Mouse (Mus musculus) CH12.LX (cell line): ENCODE measurements around the gene Sdc4. TPM values are rescaled to one million over a fixed set of nuclear protein-coding genes. Genes with fewer than 3 reads are reported as not detected.

Source experiments
- DNase-seq: peaks from one replicate; pipeline ENCODE4 v3.0.0-alpha.2; 2013; ENCODE audit errors: extremely low read depth
- H3K27ac ChIP-seq: 2 replicates; pipeline ENCODE4 v1.5.1; 2012; ENCODE audit warnings: low read depth, mild to moderate bottlenecking, control low read depth, moderate library complexity; ENCODE audit not compliant: insufficient read depth
- H3K27me3 ChIP-seq: replicated peaks from 2 replicates; pipeline ENCODE3; 2012; ENCODE audit warnings: inconsistent platforms
- H3K36me3 ChIP-seq, 2 experiments: replicated peaks in 1 of 2; 2 replicates each; pipeline versions ENCODE3 to v1.6.1; 2012; ENCODE audit warnings: inconsistent platforms in 1 of 2, low read length in 1 of 2, mild to moderate bottlenecking in 1 of 2, mixed read lengths in 1 of 2, moderate library complexity in 1 of 2; ENCODE audit not compliant: control insufficient read depth in 1 of 2, insufficient read depth in 1 of 2
- H3K4me1 ChIP-seq, 2 experiments: 2 replicates each; pipeline ENCODE4 v1.6.1; 2012; ENCODE audit warnings: inconsistent platforms in 1 of 2, moderate library complexity in 1 of 2; ENCODE audit not compliant: insufficient read depth in 2 of 2, control insufficient read depth in 1 of 2
- H3K4me2 ChIP-seq: 2 replicates; pipeline ENCODE4 v1.6.1; 2012; ENCODE audit warnings: low read depth, mild to moderate bottlenecking, control low read depth; ENCODE audit not compliant: poor library complexity, insufficient read depth, severe bottlenecking
- H3K4me3 ChIP-seq, 3 experiments: fragments of 150-350 bp in 1 of 3; sonication (generic) in 1 of 3; replicated peaks in 1 of 3; 2 replicates each; pipeline versions ENCODE3 to v1.5.1; 2011 to 2012; ENCODE audit warnings: low read depth in 2 of 3, low read length in 2 of 3, mild to moderate bottlenecking in 2 of 3, moderate library complexity in 2 of 3, control low read depth in 1 of 3, improper control_type of control experiment in 1 of 3, inconsistent platforms in 1 of 3, mixed read lengths in 1 of 3; ENCODE audit not compliant: poor library complexity in 1 of 3
- H3K79me2 ChIP-seq: replicated peaks from 2 replicates; pipeline ENCODE4 v1.6.1; 2012; ENCODE audit warnings: mild to moderate bottlenecking, moderate library complexity; ENCODE audit not compliant: control insufficient read depth, poor library complexity, insufficient read depth, severe bottlenecking; ENCODE audit errors: extremely low read depth
- H3K9ac ChIP-seq: 2 replicates; pipeline ENCODE4 v1.6.1; 2012; ENCODE audit warnings: low read depth, mild to moderate bottlenecking, control low read depth, moderate library complexity; ENCODE audit not compliant: insufficient read depth
- H3K9me3 ChIP-seq: replicated peaks from 2 replicates; pipeline ENCODE3; 2012; ENCODE audit warnings: low read length, inconsistent platforms, mixed read lengths
- BHLHE40 ChIP-seq: IDR thresholded peaks from 2 replicates; pipeline ENCODE4 v1.6.1; 2011; ENCODE audit warnings: mild to moderate bottlenecking, low read depth, low read length, improper control_type of control experiment
- CHD1 ChIP-seq: IDR thresholded peaks from 2 replicates; pipeline ENCODE4 v1.6.1; 2012; ENCODE audit warnings: low read depth, low read length, improper control_type of control experiment, inconsistent platforms
- ELF1 ChIP-seq: IDR thresholded peaks from 2 replicates; pipeline ENCODE4 v1.6.1; 2014; ENCODE audit warnings: low read depth, mild to moderate bottlenecking, inconsistent platforms, low read length, improper control_type of control experiment
- ETS1 ChIP-seq: conservative IDR thresholded peaks from 2 replicates; pipeline ENCODE4 v1.6.1; 2012; ENCODE audit warnings: low read depth, mild to moderate bottlenecking, inconsistent platforms, low read length, improper control_type of control experiment, moderate library complexity
- HCFC1 ChIP-seq: IDR thresholded peaks from 2 replicates; pipeline ENCODE4 v1.6.1; 2012; ENCODE audit warnings: low read depth, mild to moderate bottlenecking, inconsistent platforms, low read length, improper control_type of control experiment
- IRF4 ChIP-seq: IDR thresholded peaks from 2 replicates; pipeline ENCODE4 v1.6.1; 2014; ENCODE audit warnings: low read depth, mild to moderate bottlenecking, inconsistent platforms, low read length, improper control_type of control experiment
- JUN ChIP-seq: IDR thresholded peaks from 2 replicates; pipeline ENCODE4 v1.6.1; 2011; ENCODE audit warnings: low read depth, mild to moderate bottlenecking, low read length, improper control_type of control experiment, moderate library complexity; ENCODE audit not compliant: insufficient read depth
- JUND ChIP-seq: conservative IDR thresholded peaks from 2 replicates; pipeline ENCODE4 v1.6.1; 2011; ENCODE audit warnings: low read depth, low read length, improper control_type of control experiment
- KAT2A ChIP-seq: IDR thresholded peaks from 2 replicates; pipeline ENCODE4 v1.6.1; 2012; ENCODE audit warnings: low read length, improper control_type of control experiment, inconsistent platforms; ENCODE audit not compliant: insufficient replicate concordance
- MAFK ChIP-seq: IDR thresholded peaks from 2 replicates; pipeline ENCODE4 v1.6.1; 2011; ENCODE audit warnings: low read length, improper control_type of control experiment; ENCODE audit not compliant: insufficient replicate concordance
- MAZ ChIP-seq: IDR thresholded peaks from 2 replicates; pipeline ENCODE4 v1.6.1; 2012; ENCODE audit warnings: low read depth, mild to moderate bottlenecking, inconsistent platforms, low read length, improper control_type of control experiment, moderate library complexity
- MYC ChIP-seq: IDR thresholded peaks from 2 replicates; pipeline ENCODE4 v1.6.1; 2011; ENCODE audit warnings: low read depth, mild to moderate bottlenecking, improper control_type of control experiment, low read length
- NRF1 ChIP-seq: IDR thresholded peaks from 2 replicates; pipeline ENCODE4 v1.6.1; 2014; ENCODE audit warnings: low read depth, mild to moderate bottlenecking, inconsistent platforms, low read length, improper control_type of control experiment, moderate library complexity
- PAX5 ChIP-seq: IDR thresholded peaks from 2 replicates; pipeline ENCODE4 v1.6.1; 2012; ENCODE audit warnings: low read length, inconsistent platforms, mixed read lengths
- POLR2A ChIP-seq: IDR thresholded peaks from 2 replicates; pipeline ENCODE4 v1.6.1; 2011; ENCODE audit warnings: low read depth, mild to moderate bottlenecking, improper control_type of control experiment, low read length
- POLR2AphosphoS2 ChIP-seq: IDR thresholded peaks from 2 replicates; pipeline ENCODE4 v1.6.1; 2011; ENCODE audit warnings: low read depth, low read length, improper control_type of control experiment
- RAD21 ChIP-seq: IDR thresholded peaks from 2 replicates; pipeline ENCODE4 v1.6.1; 2011; ENCODE audit warnings: low read depth, mild to moderate bottlenecking, low read length, improper control_type of control experiment, moderate library complexity
- SMC3 ChIP-seq: IDR thresholded peaks from 2 replicates; pipeline ENCODE4 v1.6.1; 2011; ENCODE audit warnings: low read depth, low read length, improper control_type of control experiment
- TBP ChIP-seq: conservative IDR thresholded peaks from 2 replicates; pipeline ENCODE4 v1.6.1; 2011; ENCODE audit warnings: low read depth, low read length, improper control_type of control experiment
- TCF12 ChIP-seq: IDR thresholded peaks from 2 replicates; pipeline ENCODE4 v1.6.1; 2014; ENCODE audit warnings: low read depth, mild to moderate bottlenecking, inconsistent platforms, low read length, improper control_type of control experiment
- UBTF ChIP-seq: IDR thresholded peaks from 2 replicates; pipeline ENCODE4 v1.6.1; 2012; ENCODE audit warnings: low read depth, mild to moderate bottlenecking, inconsistent platforms, low read length, improper control_type of control experiment, moderate library complexity
- USF1 ChIP-seq: IDR thresholded peaks from 2 replicates; pipeline ENCODE4 v1.6.1; 2014; ENCODE audit warnings: low read depth, mild to moderate bottlenecking, inconsistent platforms, low read length, improper control_type of control experiment
- USF2 ChIP-seq: conservative IDR thresholded peaks from 2 replicates; pipeline ENCODE4 v1.6.1; 2011; ENCODE audit warnings: low read depth, low read length, improper control_type of control experiment
- ZC3H11A ChIP-seq: IDR thresholded peaks from 2 replicates; pipeline ENCODE4 v1.6.1; 2012; ENCODE audit warnings: low read depth, mild to moderate bottlenecking, inconsistent platforms, low read length, improper control_type of control experiment
- dilution Hi-C: fragments of 300-500 bp; cut with MboI; formaldehyde crosslinking; loops from 2 replicates; pipeline ENCODE4 v1.14.3; 2020; ENCODE audit warnings: low sequenced_read_pairs; ENCODE audit not compliant: extremely low pct_unique_long_range_greater_than_20kb, extremely low pct_ligation_motif_present
- in situ Hi-C: fragments of 300-500 bp; cut with MboI; formaldehyde crosslinking; loops from 3 replicates; pipeline ENCODE4 v1.14.3; 2019; ENCODE audit warnings: low sequenced_read_pairs, low pct_ligation_motif_present, low pct_unique_long_range_greater_than_20kb, mixed read lengths
- polyA plus RNA-seq: library from polyadenylated mRNA; unstranded; fragments of >175 nt; gene quantifications from 2 replicates; pipeline ENCODE4 v1.2.1, GENCODE M21; 2012; ENCODE audit warnings: low read depth; ENCODE audit not compliant: insufficient read length
- total RNA-seq, 2 experiments: library from RNA; depleted of rRNA; stranded (reverse); fragments of 300-350 nt in 1 of 2; fragments of >200 nt in 1 of 2; gene quantifications; 2 replicates each; pipeline ENCODE4 v1.2.3; 2012 to 2014

The Sdc4 gene
- total and polyA plus RNA-seq, 3 experiments, result 46.6 to 69.9 (median 59.8) TPM

GRCm38 (mm10) chr2:164439001-164439421 is 4.7 kb downstream of the Sdc4 start:
- no peak overlapping the region for H3K27ac ChIP-seq
- peaks cover 2% of the 10 kb centered on the region for H3K27me3 ChIP-seq
- peaks cover 0 to 29% of the 10 kb centered on the region in 2 experiments for H3K36me3 ChIP-seq
- no peaks in the 10 kb centered on the region for H3K9me3 ChIP-seq
- no peak overlapping the region for H3K4me2 ChIP-seq
- peaks cover 49% of the 10 kb centered on the region for H3K79me2 ChIP-seq
- dilution Hi-C loops, result no loop called here
- no peak overlapping the region for H3K9ac ChIP-seq
- no peak overlapping the region for H3K4me3 ChIP-seq
- in situ Hi-C loops, result no loop called here
- DNase-seq, result no peak
- TF ChIP-seq BHLHE40 (no peak), ELF1 (no peak), UBTF (no peak), SMC3 (no peak), NRF1 (no peak)
- peaks cover 36 to 82% of the 10 kb centered on the region in 2 experiments for H3K4me1 ChIP-seq

GRCm38 (mm10) chr2:164438257-164438656 is 5.4 kb downstream of the Sdc4 start:
- peaks cover 28 to 74% of the 10 kb centered on the region in 2 experiments for H3K4me1 ChIP-seq
- H3K27ac ChIP-seq, result no peak overlapping the region

DNA sequence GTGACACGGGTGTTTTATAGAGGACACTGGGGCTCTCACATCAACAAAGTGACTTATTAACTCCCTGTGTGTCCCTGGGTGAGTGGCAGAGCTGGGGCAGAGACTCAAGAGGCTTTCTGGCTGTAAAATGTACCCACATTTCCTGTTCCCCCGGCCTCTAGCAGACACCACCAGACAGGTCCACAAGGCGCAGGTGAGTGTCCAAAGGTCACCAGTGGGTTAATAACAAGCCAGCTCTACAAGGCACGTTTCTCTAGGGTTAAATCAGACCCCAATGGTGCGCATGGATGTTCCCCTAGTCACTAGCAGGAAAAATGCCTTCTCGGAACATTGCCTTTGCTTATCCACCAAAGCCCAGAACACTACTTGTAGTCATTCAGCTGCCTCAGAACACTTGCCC is 6.0 kb downstream of the Sdc4 start:
- in situ Hi-C loops, result no loop called here
- DNase-seq, result no peak
- dilution Hi-C loops, result no loop called here
- Histone ChIP-seq H3K79me2 (peaks cover 61% of the 10 kb centered on the region), H3K27ac (no peak overlapping the region), H3K4me3 (no peak overlapping the region), H3K27me3 (no peaks in the 10 kb centered on the region), H3K4me2 (no peak overlapping the region)
- TF ChIP-seq PAX5 (no peak), POLR2AphosphoS2 (no peak), MAZ (no peak), ETS1 (no peak), TCF12 (no peak), POLR2A (no peak), HCFC1 (no peak), USF1 (no peak), MAFK (no peak), KAT2A (no peak), IRF4 (no peak), UBTF (no peak), ZC3H11A (no peak)
- TF ChIP-seq, all 38 proteins: peak for 0
- Histone ChIP-seq H3K9me3 (no peaks in the 10 kb centered on the region), H3K4me1 (peaks cover 31 to 76% of the 10 kb centered on the region in 2 experiments), H3K9ac (no peak overlapping the region), H3K36me3 (peaks cover 0 to 42% of the 10 kb centered on the region in 2 experiments)

More at GRCm38 (mm10) chr2:164438257-164438656, 5.4 kb downstream of the Sdc4 start:
- TF ChIP-seq JUND, result no peak
- TF ChIP-seq MYC, result no peak
- TF ChIP-seq TBP, result no peak
- no peak for TF ChIP-seq USF1
- TF ChIP-seq USF2, result no peak
- TF ChIP-seq IRF4, result no peak
- no peak for TF ChIP-seq JUN
- TF ChIP-seq BHLHE40, result no peak
- TF ChIP-seq ETS1, result no peak
- TF ChIP-seq CHD1, result no peak
- TF ChIP-seq RAD21, result no peak
- TF ChIP-seq TCF12, result no peak
- Histone ChIP-seq H3K4me2 (no peak overlapping the region), H3K27me3 (no peaks in the 10 kb centered on the region), H3K79me2 (peaks cover 56% of the 10 kb centered on the region), H3K9me3 (no peaks in the 10 kb centered on the region), H3K9ac (no peak overlapping the region), H3K4me3 (no peak overlapping the region), H3K36me3 (peaks cover 0 to 36% of the 10 kb centered on the region in 2 experiments)
- dilution Hi-C loops, result no loop called here
- DNase-seq, result no peak
- in situ Hi-C loops, result no loop called here
